Mouse (Mus musculus): ENCODE measurements around the gene Galk2. TPM values are rescaled to one million over a fixed set of nuclear protein-coding genes. Genes with fewer than 3 reads are reported as not detected.

The Galk2 gene
- total and polyA plus RNA-seq, 2 experiments from 2014 or later, result 28.7 to 32.0 TPM

GRCm38 (mm10) chr2:125921273-125921672, 62.4 kb downstream of the Galk2 start:
- H3K27me3 ChIP-seq (ENCODE audit: insufficient read depth, low read length), result no peaks in the 10 kb centered on the region
- no peak overlapping the region for H3K27ac ChIP-seq (ENCODE audit: low read depth, low read length)
- H3K4me1 ChIP-seq (ENCODE audit: insufficient read depth, low read length), result no peaks in the 10 kb centered on the region
- WGBS, result 32% methylated on average over 5 of the region's 5 CpGs
- H3K9ac ChIP-seq (replicated peaks; ENCODE audit: low read length, poor library complexity, severe bottlenecking), result no peak overlapping the region
- H3K4me2 ChIP-seq (ENCODE audit: low read depth, low read length, poor library complexity, severe bottlenecking), result no peak overlapping the region
- no peaks in the 10 kb centered on the region; the same call in 1 of the 2 replicates for H3K36me3 ChIP-seq (ENCODE audit: insufficient read depth, low read length)
- DNase-seq (ENCODE audit: low spot score), result no peak
- no peak for ATAC-seq (ENCODE audit: low FRiP score)
- no peak overlapping the region for H3K4me3 ChIP-seq (ENCODE audit: low read depth, low read length)
- TF ChIP-seq CTCF (IDR thresholded peaks at IDR 0.05), result no peak
- no peaks in the 10 kb centered on the region for H3K9me3 ChIP-seq (ENCODE audit: low read length)

GRCm38 (mm10) chr2:125922149-125922548, 63.2 kb downstream of the Galk2 start:
- Histone ChIP-seq H3K27me3 (ENCODE audit: insufficient read depth, low read length) (no peaks in the 10 kb centered on the region), H3K9ac (replicated peaks; ENCODE audit: low read length, poor library complexity, severe bottlenecking) (no peak overlapping the region), H3K4me2 (ENCODE audit: low read depth, low read length, poor library complexity, severe bottlenecking) (no peak overlapping the region), H3K36me3 (ENCODE audit: insufficient read depth, low read length) (no peaks in the 10 kb centered on the region; the same call in 1 of the 2 replicates), H3K27ac (ENCODE audit: low read depth, low read length) (no peak overlapping the region), H3K9me3 (ENCODE audit: low read length) (no peaks in the 10 kb centered on the region), H3K4me3 (ENCODE audit: low read depth, low read length) (no peak overlapping the region), H3K4me1 (ENCODE audit: insufficient read depth, low read length) (no peaks in the 10 kb centered on the region)
- no peak for DNase-seq (ENCODE audit: low spot score)
- 95% methylated on average over 5 of the region's 5 CpGs for WGBS
- no peak for ATAC-seq (ENCODE audit: low FRiP score)
- TF ChIP-seq CTCF (IDR thresholded peaks at IDR 0.05), result no peak

- H3K4me3 ChIP-seq (ENCODE audit: low read depth, low read length), result no peak overlapping the region
- H3K9ac ChIP-seq (replicated peaks; ENCODE audit: low read length, poor library complexity, severe bottlenecking), result no peak overlapping the region
- no peaks in the 10 kb centered on the region; the same call in 1 of the 2 replicates for H3K36me3 ChIP-seq (ENCODE audit: insufficient read depth, low read length)
- no peaks in the 10 kb centered on the region for H3K27me3 ChIP-seq (ENCODE audit: insufficient read depth, low read length)
- 79% methylated on average over 4 of the region's 4 CpGs for WGBS
- H3K4me2 ChIP-seq (ENCODE audit: low read depth, low read length, poor library complexity, severe bottlenecking), result no peak overlapping the region
- no peaks in the 10 kb centered on the region for H3K9me3 ChIP-seq (ENCODE audit: low read length)
- TF ChIP-seq CTCF (IDR thresholded peaks at IDR 0.05), result no peak
- ATAC-seq (ENCODE audit: low FRiP score) (no peak), DNase-seq (ENCODE audit: low spot score) (no peak)
- H3K4me1 ChIP-seq (ENCODE audit: insufficient read depth, low read length), result no peaks in the 10 kb centered on the region
- no peak overlapping the region for H3K27ac ChIP-seq (ENCODE audit: low read depth, low read length)
Observed at GRCm38 (mm10) chr2:125922877-125923276, 64.0 kb downstream of the Galk2 start.

GRCm38 (mm10) chr2:125923346-125923745, 64.4 kb downstream of the Galk2 start:
- Histone ChIP-seq H3K4me1 (ENCODE audit: insufficient read depth, low read length) (no peaks in the 10 kb centered on the region), H3K27me3 (ENCODE audit: insufficient read depth, low read length) (no peaks in the 10 kb centered on the region), H3K36me3 (ENCODE audit: insufficient read depth, low read length) (no peaks in the 10 kb centered on the region; the same call in 1 of the 2 replicates), H3K4me2 (ENCODE audit: low read depth, low read length, poor library complexity, severe bottlenecking) (no peak overlapping the region), H3K9ac (replicated peaks; ENCODE audit: low read length, poor library complexity, severe bottlenecking) (no peak overlapping the region), H3K9me3 (ENCODE audit: low read length) (no peaks in the 10 kb centered on the region), H3K27ac (ENCODE audit: low read depth, low read length) (no peak overlapping the region), H3K4me3 (ENCODE audit: low read depth, low read length) (no peak overlapping the region)
- no peak for TF ChIP-seq CTCF (IDR thresholded peaks at IDR 0.05)
- DNase-seq (ENCODE audit: low spot score), result no peak
- WGBS, result 91% methylated on average over 5 of the region's 5 CpGs
- ATAC-seq (ENCODE audit: low FRiP score), result no peak

GRCm38 (mm10) chr2:125924554-125924953, 65.6 kb downstream of the Galk2 start:
- no peaks in the 10 kb centered on the region for H3K27me3 ChIP-seq (ENCODE audit: insufficient read depth, low read length)
- H3K9me3 ChIP-seq (ENCODE audit: low read length), result no peaks in the 10 kb centered on the region
- H3K4me1 ChIP-seq (ENCODE audit: insufficient read depth, low read length), result no peaks in the 10 kb centered on the region
- H3K9ac ChIP-seq (replicated peaks; ENCODE audit: low read length, poor library complexity, severe bottlenecking), result no peak overlapping the region
- H3K4me2 ChIP-seq (ENCODE audit: low read depth, low read length, poor library complexity, severe bottlenecking), result no peak overlapping the region
- WGBS, result 73% methylated on average over 1 of the region's 1 CpGs
- H3K27ac ChIP-seq (ENCODE audit: low read depth, low read length), result no peak overlapping the region
- no peak for TF ChIP-seq CTCF (IDR thresholded peaks at IDR 0.05)
- no peaks in the 10 kb centered on the region; the same call in 1 of the 2 replicates for H3K36me3 ChIP-seq (ENCODE audit: insufficient read depth, low read length)
- H3K4me3 ChIP-seq (ENCODE audit: low read depth, low read length), result no peak overlapping the region
- DNase-seq (ENCODE audit: low spot score) (no peak), ATAC-seq (ENCODE audit: low FRiP score) (no peak)

GRCm38 (mm10) chr2:125925081-125925480, 66.2 kb downstream of the Galk2 start:
- no peak for TF ChIP-seq CTCF (IDR thresholded peaks at IDR 0.05)
- H3K4me3 ChIP-seq (ENCODE audit: low read depth, low read length), result no peak overlapping the region
- no peaks in the 10 kb centered on the region for H3K9me3 ChIP-seq (ENCODE audit: low read length)
- DNase-seq (ENCODE audit: low spot score), result no peak
- H3K4me2 ChIP-seq (ENCODE audit: low read depth, low read length, poor library complexity, severe bottlenecking), result no peak overlapping the region
- H3K27me3 ChIP-seq (ENCODE audit: insufficient read depth, low read length), result no peaks in the 10 kb centered on the region
- no peaks in the 10 kb centered on the region for H3K4me1 ChIP-seq (ENCODE audit: insufficient read depth, low read length)
- 74% methylated on average over 3 of the region's 3 CpGs for WGBS
- H3K36me3 ChIP-seq (ENCODE audit: insufficient read depth, low read length), result no peaks in the 10 kb centered on the region; the same call in 1 of the 2 replicates
- H3K27ac ChIP-seq (ENCODE audit: low read depth, low read length), result no peak overlapping the region
- H3K9ac ChIP-seq (replicated peaks; ENCODE audit: low read length, poor library complexity, severe bottlenecking), result no peak overlapping the region
- no peak for ATAC-seq (ENCODE audit: low FRiP score)

Data from midbrain, postnatal 0 days (tissue).